Mouse (Mus musculus) right cerebral cortex, postnatal 25 days (tissue): Measurements from ENCODE around the gene Ttc3.
A peak's percentile ranks its signal among the peaks of the same experiment; 100 is the strongest.
"Not testable (repeated sequence)": the region's sequence is repeated elsewhere in the genome, so short reads cannot be mapped to it uniquely, and the experiment has no call there.

Experiments used
- DNase-seq: peaks from one replicate; pipeline ENCODE4 v3.0.0; 2022

Gene Ttc3

DNA sequence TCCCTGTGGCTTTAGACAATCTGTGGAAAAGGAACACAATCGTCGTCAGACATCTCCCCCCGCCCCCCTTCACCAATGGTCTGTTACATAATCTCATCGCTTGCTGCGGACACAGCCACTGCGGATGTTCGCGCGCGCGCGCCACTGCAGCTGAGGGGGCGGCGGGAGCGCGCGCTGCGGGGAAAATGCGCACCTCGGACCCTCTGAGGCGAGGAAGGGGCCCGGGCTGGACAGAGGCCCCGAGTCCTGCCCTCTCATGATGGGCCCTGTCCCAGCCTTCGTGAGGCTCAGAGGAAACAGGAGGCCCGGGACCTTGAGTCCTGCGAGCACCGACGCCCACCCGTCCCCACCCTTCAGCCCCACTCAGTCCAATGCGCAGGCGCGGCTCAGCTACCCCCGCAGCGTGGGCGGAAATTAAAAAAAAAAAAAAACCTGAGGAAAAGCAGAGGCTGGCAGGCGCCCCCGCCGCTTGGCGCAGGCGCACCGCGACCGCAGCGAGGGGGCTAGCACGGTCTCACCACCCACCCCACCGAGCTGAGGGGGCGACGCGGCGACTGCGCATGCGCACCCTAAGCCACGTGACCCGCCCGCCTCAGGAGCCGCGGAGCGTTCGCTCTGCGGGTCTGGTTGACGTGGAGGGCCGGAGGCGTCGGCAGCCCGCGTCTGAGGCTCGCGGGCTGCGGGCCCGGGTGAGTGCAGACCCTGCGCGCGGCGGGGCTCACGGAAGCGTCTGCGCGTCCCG, at the start of gene Ttc3:
TSS of gene Ttc3 (plus strand) at position 446 of the 742 bp plus-strand sequence.
- peak; percentile 97 for DNase-seq

- no peak for DNase-seq
Observed at GRCm38 (mm10) chr16:94323681-94324080, 46.7 kb upstream of the Ttc3 start.

GRCm38 (mm10) chr16:94326008-94326407, 44.4 kb upstream of the Ttc3 start:
- DNase-seq = no peak

DNA sequence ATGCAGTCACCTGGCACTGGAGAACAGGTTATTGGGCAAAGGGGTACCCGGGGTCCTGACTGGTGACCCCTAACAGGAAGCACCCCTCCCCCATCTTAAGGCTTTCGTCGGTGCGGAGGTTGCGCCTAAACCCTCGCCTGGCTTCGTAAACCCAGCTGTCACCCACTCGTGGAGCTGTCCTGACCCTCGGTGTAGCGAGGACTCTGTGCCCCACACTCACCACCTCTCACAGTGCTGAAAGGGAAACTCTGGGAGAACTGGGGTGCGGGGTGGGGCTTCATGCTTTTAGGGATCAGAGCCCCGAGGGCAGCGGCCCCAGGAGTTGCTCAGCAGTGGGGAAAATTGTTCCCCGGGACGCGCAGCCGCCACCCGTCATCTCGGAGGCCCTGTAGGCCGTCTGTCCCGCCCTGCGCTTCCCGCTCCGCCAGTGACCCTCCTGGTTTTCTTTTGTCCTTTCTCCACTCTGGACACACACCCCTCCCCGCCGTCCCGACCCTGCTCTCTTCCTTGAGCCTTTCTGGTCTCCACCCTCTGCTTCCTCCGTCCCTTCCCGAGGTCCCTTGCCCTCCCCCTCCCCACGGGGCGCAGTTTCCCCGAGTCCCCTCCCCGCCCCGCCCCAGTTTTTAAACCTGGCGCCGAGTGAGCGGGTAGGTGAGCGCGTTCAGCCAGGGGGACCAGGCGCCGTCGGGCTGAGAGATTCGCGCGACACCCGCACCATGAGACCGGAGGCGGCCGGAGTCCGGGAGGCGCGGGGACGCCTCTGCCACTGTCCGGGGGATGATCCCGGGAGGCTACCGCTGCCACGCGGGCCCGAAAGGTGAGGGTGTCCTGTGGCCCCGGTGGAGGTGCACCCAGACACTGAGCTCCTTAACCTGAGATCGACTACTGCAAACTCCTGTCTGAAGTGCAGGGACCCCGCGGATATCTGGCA, 42.4 kb upstream of the Ttc3 start, which contains the start of gene Ripply3:
TSS of gene Ripply3 (plus strand) at position 640 of the 931 bp plus-strand sequence.
- DNase-seq = no peak

- no peak for DNase-seq
Observed at GRCm38 (mm10) chr16:94328881-94329867, 41.2 kb upstream of the Ttc3 start.

DNA sequence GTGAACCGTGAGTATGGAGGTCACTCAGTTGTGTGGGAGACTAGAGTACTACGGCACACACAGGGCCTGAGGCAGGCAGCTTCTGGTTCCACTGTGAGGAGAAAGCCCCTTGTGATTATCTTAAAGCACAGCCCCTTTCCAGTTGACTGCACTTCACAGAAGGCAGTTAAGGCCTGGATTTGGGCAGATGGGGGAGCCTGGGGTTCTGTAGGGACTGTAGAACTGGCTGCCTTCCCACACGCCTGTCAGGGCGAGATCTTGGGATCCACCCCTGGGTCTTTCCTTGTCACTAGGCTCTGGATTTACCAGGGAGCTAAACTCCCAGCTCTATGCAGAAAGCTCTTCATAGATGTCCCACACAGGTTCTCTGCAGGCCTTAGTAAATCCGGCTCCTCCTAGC, 40.0 kb upstream of the Ttc3 start:
- DNase-seq = no peak

DNA sequence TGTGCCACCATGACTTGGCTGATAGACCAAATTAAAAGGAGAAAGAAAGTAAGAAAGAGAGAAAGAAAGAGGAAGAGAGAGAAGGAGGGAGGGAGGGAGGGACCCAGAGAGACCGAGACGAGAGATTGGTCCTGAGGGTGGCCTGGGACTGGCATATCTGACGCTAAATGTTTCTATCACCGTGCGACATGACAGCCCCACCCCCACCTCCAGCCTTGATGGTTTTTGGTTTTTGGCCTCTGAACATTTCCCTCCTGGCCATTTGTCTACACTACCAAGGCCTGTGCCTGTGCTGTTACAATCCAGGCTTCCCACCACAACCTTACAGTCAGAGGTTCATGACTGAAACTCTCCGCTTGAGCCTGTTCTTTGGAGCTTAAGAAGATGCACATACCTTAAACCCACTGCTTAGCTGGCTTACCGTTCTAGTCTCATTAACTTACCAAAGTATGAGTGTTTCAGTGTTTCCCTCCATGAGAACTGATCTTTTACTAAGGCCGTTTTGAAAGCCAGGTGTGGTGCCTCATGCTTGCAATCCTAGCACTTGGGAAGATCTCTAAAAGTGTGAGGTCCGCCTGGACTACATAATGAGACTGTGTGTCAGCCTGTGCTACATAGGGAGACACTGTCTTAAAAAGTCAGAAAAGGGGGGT, 39.1 kb upstream of the Ttc3 start:
- DNase-seq = no peak

GRCm38 (mm10) chr16:94331886-94332252, 38.5 kb upstream of the Ttc3 start:
- DNase-seq = no peak

DNA sequence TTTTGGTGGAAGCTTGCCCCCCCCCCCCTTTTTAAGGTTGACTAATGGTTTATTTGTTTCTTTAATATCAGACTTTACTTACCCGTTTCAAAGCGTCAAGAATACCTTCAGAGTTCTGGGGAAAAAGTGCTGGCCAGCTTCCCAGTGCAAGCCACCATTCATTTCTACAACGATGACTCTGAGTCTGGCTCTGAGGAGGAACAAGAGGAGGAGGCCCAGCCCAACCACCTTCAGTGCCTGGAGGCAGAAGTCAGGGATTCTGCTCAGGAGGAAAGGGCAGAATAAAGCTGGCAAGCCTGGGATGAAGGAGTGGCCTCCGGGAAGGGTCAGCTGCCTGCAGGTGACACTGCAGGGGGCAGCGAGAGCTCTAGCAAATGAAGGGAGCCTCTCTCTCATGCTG, 34.8 kb upstream of the Ttc3 start:
- no peak for DNase-seq

- DNase-seq = not testable (repeated sequence)
Observed at GRCm38 (mm10) chr16:94339164-94340160, 31.0 kb upstream of the Ttc3 start.

GRCm38 (mm10) chr16:94345733-94346132, 24.7 kb upstream of the Ttc3 start:
- DNase-seq = no peak

DNA sequence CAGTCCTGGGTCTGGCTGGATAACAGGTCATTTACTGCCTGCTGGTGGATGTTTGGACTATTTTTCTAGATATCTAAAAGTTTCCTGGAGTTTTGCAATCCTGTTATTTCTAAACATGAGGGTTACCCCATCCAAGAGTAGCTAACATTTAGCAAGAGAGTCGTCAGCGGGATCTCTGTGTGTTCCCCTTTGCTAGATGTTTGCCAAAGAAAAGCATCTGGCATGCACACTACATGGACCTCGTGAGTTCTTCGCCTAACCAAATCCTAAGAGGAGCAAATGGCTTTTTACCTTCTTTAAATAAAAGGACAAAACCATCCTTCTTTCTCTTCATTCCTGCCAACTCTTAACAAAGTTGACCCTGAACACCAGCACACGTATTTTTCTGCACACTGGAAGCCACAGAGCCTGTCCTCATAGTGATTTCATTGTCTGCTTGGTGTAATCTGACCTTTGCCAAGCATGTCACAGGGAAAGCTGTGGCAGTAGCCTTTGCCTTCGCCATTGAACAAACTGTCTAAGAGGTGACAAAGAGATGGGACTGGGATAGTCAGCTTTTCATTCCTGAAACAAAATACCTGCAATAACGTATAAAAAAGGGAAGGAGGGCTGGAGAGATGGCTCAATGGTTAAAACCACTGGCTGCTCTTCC, 23.2 kb upstream of the Ttc3 start:
- no peak for DNase-seq

- DNase-seq = no peak
Observed at GRCm38 (mm10) chr16:94348779-94349178, 21.6 kb upstream of the Ttc3 start.

DNA sequence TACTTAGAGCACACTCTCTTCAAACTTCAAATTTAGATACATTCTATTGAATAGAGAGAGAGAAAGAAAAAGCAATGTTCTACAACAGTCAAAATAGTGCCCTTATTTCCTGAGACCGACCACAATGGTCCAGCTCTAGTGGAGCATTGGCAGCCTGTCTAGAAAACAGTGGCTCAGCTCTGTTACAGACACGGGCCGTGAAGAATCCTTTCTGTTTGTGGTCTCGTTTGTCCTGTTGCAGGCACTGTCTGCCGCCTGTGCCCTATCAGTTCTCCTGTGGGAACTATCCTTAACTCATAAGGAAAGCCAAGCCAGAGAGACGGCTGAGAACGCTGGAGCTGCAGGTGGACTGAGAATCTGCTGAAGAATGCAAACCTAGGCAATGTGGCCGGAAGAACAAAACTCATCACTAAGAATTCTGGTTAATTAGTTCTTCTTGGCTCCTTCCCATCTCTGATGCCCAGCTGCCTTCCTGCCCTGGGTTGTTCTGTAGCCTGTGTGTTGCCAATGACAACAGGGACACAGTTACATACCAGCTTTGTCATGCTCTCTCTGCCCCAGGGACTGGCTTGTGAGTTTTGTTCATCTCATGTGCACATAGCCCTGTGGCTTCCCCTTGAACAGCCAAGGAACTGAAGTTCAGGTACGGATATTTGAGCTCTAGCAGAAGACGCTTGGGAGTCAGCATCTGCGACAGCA, 20.7 kb upstream of the Ttc3 start:
- DNase-seq = no peak

GRCm38 (mm10) chr16:94350287-94350677, 20.1 kb upstream of the Ttc3 start:
- no peak for DNase-seq

- no peak for DNase-seq
Observed at GRCm38 (mm10) chr16:94354450-94354849, 16.0 kb upstream of the Ttc3 start.

DNA sequence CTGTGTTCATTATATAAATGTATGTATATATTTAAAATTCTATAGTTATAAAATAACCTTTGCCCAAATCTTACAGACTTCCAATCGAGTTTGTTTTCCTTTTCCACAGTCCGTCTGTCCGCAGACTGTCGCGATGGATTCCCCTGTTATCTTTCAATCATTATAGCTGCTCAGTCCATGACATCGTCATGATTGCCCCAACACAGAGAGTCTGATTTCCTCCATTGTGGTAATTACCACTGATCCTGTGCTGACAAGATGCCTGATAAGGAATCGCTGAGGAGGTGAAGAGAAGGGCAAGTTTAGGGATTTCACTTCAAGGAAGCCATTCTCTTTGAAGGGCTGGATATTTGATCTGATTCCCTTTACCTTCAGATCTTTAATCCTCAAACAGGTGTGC, 14.4 kb upstream of the Ttc3 start:
- DNase-seq = no peak

GRCm38 (mm10) chr16:94356776-94357494, 13.5 kb upstream of the Ttc3 start:
- no peak for DNase-seq

- DNase-seq = no peak
Observed at GRCm38 (mm10) chr16:94358091-94358490, 12.3 kb upstream of the Ttc3 start.
